Mouse (Mus musculus) hindbrain, embryonic 12.5 days (tissue): ENCODE results near the gene Phb2. TPM values are rescaled to one million over a fixed set of nuclear protein-coding genes. Genes with fewer than 3 reads are reported as not detected.
A peak's percentile ranks its signal among the peaks of the same experiment; 100 is the strongest.

Experiments
- ATAC-seq: fragments of 200-750 bp; cut with Nextera tagmentation; 2 replicates; pipeline ENCODE4 v1.8.0; 2017; ENCODE audit warnings: moderate TSS enrichment; ENCODE audit not compliant: low FRiP score
- H3K27ac ChIP-seq: fragments of 300-500 bp; sonication (generic); 2 replicates; pipeline ENCODE4 v1.5.1; 2016; ENCODE audit warnings: mild to moderate bottlenecking
- H3K27me3 ChIP-seq: fragments of 300-500 bp; sonication (generic); 2 replicates; pipeline ENCODE4 v1.6.1; 2016; ENCODE audit warnings: mild to moderate bottlenecking
- H3K36me3 ChIP-seq: fragments of 300-500 bp; sonication (generic); 2 replicates; pipeline ENCODE4 v1.6.1; 2016; ENCODE audit warnings: mild to moderate bottlenecking
- H3K4me1 ChIP-seq: fragments of 300-500 bp; sonication (generic); 2 replicates; pipeline ENCODE4 v1.6.1; 2016
- H3K4me2 ChIP-seq: fragments of 300-500 bp; sonication (generic); replicated peaks from 2 replicates; pipeline ENCODE4 v1.6.1; 2016; ENCODE audit warnings: mild to moderate bottlenecking
- H3K4me3 ChIP-seq: fragments of 300-500 bp; sonication (generic); 2 replicates; pipeline ENCODE4 v1.5.1; 2016; ENCODE audit warnings: mild to moderate bottlenecking
- H3K9ac ChIP-seq: fragments of 300-500 bp; sonication (generic); 2 replicates; pipeline ENCODE4 v1.6.1; 2016; ENCODE audit warnings: mild to moderate bottlenecking, moderate library complexity
- H3K9me3 ChIP-seq: fragments of 300-500 bp; sonication (generic); replicated peaks from 2 replicates; pipeline ENCODE4 v1.6.1; 2016; ENCODE audit warnings: mild to moderate bottlenecking
- WGBS: fragments of 180-500 bp; shearing (Covaris S2); methylation state at CpG from one replicate; pipeline ENCODE4 v1.1.7; 2016; 5-methylcytosine and 5-hydroxymethylcytosine counted together
- polyA plus RNA-seq: library from polyadenylated mRNA; unstranded; fragments of >200 nt; fragmentation: Nextera tagmentation; extraction: Ambion mirVana; gene quantifications from 2 replicates; pipeline ENCODE4 v1.2.1, GENCODE M21; 2016

Gene Phb2
- polyA plus RNA-seq, 1 experiment from 2014 or later, result 291 TPM

- Histone ChIP-seq H3K9ac (no peak overlapping the region), H3K4me3 (no peak overlapping the region), H3K27me3 (no peaks in the 10 kb centered on the region), H3K4me2 (no peak overlapping the region), H3K36me3 (peaks cover 32% of the 10 kb centered on the region), H3K9me3 (no peaks in the 10 kb centered on the region), H3K4me1 (peaks cover 8% of the 10 kb centered on the region; the same call in 1 of the 2 replicates), H3K27ac (no peak overlapping the region)
- no peak for ATAC-seq
- 88% methylated on average over 7 of the region's 7 CpGs for WGBS
Observed at GRCm38 (mm10) chr6:124696441-124697150, 15.5 kb upstream of the Phb2 start.

DNA sequence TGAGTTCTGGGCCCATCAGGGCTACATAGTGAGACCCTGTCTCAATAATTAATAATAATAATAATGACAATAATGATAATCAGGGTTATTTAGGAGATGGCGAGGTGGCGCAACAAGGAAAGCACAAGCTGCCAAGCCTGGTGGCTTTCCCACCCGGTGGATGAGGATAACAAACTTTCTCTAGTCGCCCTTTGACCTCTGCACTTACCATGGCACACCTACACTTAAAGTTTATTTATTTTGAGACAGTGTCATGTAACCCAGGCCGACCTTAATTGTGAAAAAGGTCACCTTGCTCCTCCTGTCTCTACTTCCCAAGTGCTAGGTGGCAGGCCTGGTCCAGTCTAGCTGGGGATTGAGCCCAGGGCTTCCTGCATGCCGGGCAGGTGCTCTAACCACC, 13.4 kb upstream of the Phb2 start:
- Histone ChIP-seq H3K36me3 (peaks cover 54% of the 10 kb centered on the region), H3K4me3 (no peak overlapping the region), H3K9ac (no peak overlapping the region), H3K4me1 (peaks cover 5% of the 10 kb centered on the region; the same call in 1 of the 2 replicates), H3K4me2 (no peak overlapping the region), H3K9me3 (no peaks in the 10 kb centered on the region), H3K27ac (no peak overlapping the region), H3K27me3 (no peaks in the 10 kb centered on the region)
- WGBS, result 85% methylated on average over 6 of the region's 6 CpGs
- ATAC-seq, result no peak

- Histone ChIP-seq H3K36me3 (peaks cover 60% of the 10 kb centered on the region), H3K4me3 (no peak overlapping the region), H3K4me1 (no peaks in the 10 kb centered on the region), H3K9ac (no peak overlapping the region), H3K27me3 (no peaks in the 10 kb centered on the region), H3K4me2 (no peak overlapping the region), H3K9me3 (no peaks in the 10 kb centered on the region), H3K27ac (no peak overlapping the region)
- WGBS, result 84% methylated on average over 4 of the region's 4 CpGs
- no peak for ATAC-seq
Observed at GRCm38 (mm10) chr6:124699366-124699765, 12.8 kb upstream of the Phb2 start.

DNA sequence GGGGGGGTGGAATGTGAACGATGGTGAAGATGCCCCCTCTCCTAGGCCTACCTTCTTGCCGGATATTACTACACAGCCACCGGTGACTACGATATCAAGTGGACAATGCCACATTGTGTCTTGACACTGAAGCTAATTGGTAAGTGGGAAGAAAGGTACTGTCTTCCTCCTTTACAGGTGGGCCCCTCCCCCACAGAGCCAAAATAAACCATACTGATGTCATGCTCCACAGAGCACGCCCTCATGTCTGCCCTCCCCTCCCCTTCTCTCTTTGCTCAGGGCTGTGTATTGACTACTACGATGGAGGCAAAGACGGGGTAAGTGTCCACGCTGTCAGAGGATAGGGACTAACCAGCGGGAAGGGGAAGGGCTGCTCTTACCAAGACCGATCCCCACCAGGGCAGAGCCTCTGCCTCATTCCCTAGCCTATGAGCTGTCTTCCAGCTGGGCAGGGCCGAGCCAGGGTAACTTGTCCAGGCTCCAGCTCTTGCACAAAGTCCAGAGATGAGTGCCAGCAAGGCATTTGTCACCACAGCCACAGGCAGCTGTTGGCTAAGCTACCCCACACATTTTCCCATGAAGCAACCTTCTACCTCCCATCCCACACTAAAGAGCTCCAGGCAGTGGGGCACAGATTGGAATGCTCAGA, 12.1 kb upstream of the Phb2 start:
- Histone ChIP-seq H3K27ac (no peak overlapping the region), H3K9ac (no peak overlapping the region)

DNA sequence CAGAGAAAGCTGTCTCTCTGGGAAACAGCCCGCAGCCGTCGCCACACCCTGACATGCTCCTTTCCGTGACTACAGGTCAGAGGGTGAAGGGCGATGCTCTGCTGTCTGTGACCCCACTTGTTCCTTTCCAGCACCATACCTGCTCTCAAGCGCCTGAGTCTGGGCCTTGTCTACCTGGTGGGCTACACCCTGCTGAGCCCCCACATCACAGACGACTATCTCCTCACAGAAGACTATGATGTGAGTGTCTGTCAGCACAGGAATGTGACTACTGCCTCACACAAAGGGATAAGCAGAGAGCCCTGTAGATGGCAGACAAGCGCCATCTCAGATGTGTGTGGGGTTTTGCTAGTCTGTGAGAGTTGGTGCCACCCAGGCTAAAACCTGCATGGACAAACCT, 10.8 kb upstream of the Phb2 start:
- no peak; the same call in 1 of the 2 replicates for ATAC-seq
- Histone ChIP-seq H3K4me1 (no peaks in the 10 kb centered on the region), H3K27me3 (no peaks in the 10 kb centered on the region), H3K9me3 (no peaks in the 10 kb centered on the region), H3K9ac (no peak overlapping the region), H3K27ac (no peak overlapping the region), H3K36me3 (peaks cover 74% of the 10 kb centered on the region), H3K4me3 (no peak overlapping the region), H3K4me2 (no peak overlapping the region)
- 70% methylated on average over 8 of the region's 8 CpGs for whole genome bisulfite sequencing

More for the DNA sequence above, 12.1 kb upstream of the Phb2 start:
- H3K4me1 ChIP-seq, result no peaks in the 10 kb centered on the region
- H3K9me3 ChIP-seq, result no peaks in the 10 kb centered on the region
- no peak overlapping the region for H3K4me2 ChIP-seq
- WGBS, result 87% methylated on average over 11 of the region's 11 CpGs
- ATAC-seq, result no peak
- H3K27me3 ChIP-seq, result no peaks in the 10 kb centered on the region
- H3K4me3 ChIP-seq, result no peak overlapping the region
- peaks cover 67% of the 10 kb centered on the region for H3K36me3 ChIP-seq

DNA sequence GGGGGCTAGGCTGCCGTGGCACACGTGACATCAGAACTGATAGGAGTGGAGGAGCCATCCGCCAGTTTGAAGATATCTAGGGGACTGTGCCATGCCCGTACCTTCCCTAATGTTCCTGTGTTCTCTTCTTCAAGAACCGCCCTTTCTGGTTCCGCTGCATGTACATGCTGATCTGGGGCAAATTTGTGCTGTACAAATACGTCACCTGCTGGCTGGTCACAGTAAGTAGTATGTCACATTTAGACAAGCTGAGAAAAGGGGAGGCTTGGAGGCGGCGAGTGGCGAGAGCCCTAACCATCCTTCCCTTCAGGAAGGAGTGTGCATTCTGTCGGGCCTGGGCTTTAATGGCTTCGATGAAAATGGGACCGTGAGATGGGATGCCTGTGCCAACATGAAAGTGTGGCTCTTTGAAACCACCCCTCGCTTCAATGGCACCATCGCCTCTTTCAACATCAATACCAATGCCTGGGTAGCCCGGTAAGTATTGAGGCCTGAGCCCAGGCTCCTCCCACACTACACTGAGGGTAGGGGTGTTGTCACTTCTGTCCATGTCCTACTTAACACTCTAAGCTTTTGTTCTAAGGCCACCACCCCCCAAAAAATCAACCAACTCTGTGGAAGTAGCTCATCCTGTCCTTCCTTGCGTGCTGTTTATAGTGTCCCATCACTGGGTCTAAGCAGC, 9.9 kb upstream of the Phb2 start:
- no peaks in the 10 kb centered on the region for H3K4me1 ChIP-seq
- H3K4me3 ChIP-seq, result no peak overlapping the region
- no peak overlapping the region for H3K27ac ChIP-seq
- H3K9ac ChIP-seq, result no peak overlapping the region
- H3K27me3 ChIP-seq, result no peaks in the 10 kb centered on the region
- H3K36me3 ChIP-seq, result peaks cover 75% of the 10 kb centered on the region
- no peak overlapping the region for H3K4me2 ChIP-seq
- WGBS, result 95% methylated on average over 17 of the region's 17 CpGs
- no peaks in the 10 kb centered on the region for H3K9me3 ChIP-seq
- 0 out of 2 replicates have a peak, but pooled peaks have one; percentile 27 for ATAC-seq

DNA sequence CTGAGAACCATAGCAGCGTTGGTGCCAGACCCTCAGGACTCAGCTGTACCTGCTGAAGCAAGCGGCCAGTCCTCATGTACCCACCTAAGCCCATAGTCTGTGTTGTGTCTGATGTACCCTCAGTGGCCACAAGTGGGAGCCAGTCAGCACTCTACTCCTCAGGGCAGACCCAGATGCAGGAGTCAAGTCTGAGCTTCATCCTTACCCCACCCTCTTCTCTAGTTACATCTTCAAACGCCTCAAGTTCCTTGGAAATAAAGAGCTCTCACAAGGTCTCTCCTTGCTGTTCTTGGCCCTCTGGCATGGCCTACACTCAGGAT, 9.4 kb upstream of the Phb2 start:
- ATAC-seq, result peak; percentile 57; the same call in 1 of the 2 replicates
- no peak overlapping the region for H3K4me3 ChIP-seq
- no peaks in the 10 kb centered on the region for H3K27me3 ChIP-seq
- no peak overlapping the region for H3K9ac ChIP-seq
- WGBS, result 56% methylated on average over 3 of the region's 3 CpGs
- peaks cover 78% of the 10 kb centered on the region for H3K36me3 ChIP-seq
- no peaks in the 10 kb centered on the region for H3K9me3 ChIP-seq
- H3K27ac ChIP-seq, result no peak overlapping the region
- H3K4me1 ChIP-seq, result no peaks in the 10 kb centered on the region
- no peak overlapping the region for H3K4me2 ChIP-seq

DNA sequence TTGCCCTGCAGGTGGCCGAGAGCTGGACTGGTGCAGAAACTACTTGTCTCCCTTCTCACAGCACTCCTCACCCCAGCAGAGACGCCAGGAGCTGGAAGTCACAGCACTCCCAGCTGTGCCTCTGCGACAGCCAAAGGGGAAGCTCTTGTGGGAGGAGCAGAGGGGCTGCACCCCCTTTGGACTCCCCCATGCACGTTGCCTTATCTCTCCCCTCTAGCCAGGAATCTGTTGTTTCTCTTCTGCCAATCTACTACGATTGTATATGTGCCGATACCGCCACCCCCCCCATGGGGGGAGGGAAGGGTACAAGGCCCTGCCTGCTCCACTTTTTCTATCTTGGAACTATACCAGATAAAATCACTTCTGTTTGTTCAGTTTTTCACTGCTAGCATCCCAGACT, 8.3 kb upstream of the Phb2 start:
- H3K9ac ChIP-seq, result no peak overlapping the region
- no peak overlapping the region for H3K27ac ChIP-seq
- peaks cover 72% of the 10 kb centered on the region for H3K36me3 ChIP-seq
- H3K27me3 ChIP-seq, result no peaks in the 10 kb centered on the region
- ATAC-seq, result no peak
- 77% methylated on average over 7 of the region's 7 CpGs for WGBS
- no peaks in the 10 kb centered on the region for H3K9me3 ChIP-seq
- H3K4me2 ChIP-seq, result no peak overlapping the region
- H3K4me1 ChIP-seq, result no peaks in the 10 kb centered on the region
- H3K4me3 ChIP-seq, result no peak overlapping the region

- no peaks in the 10 kb centered on the region for H3K27me3 ChIP-seq
- H3K4me1 ChIP-seq, result no peaks in the 10 kb centered on the region
- no peaks in the 10 kb centered on the region for H3K9me3 ChIP-seq
- 92% methylated on average over 2 of the region's 2 CpGs for WGBS
- H3K4me2 ChIP-seq, result no peak overlapping the region
- no peak for ATAC-seq
- H3K36me3 ChIP-seq, result peaks cover 66% of the 10 kb centered on the region
- no peak overlapping the region for H3K9ac ChIP-seq
- H3K4me3 ChIP-seq, result no peak overlapping the region
- no peak overlapping the region for H3K27ac ChIP-seq
Observed at GRCm38 (mm10) chr6:124704417-124704816, 7.7 kb upstream of the Phb2 start.

GRCm38 (mm10) chr6:124706061-124706627, 6.0 kb upstream of the Phb2 start:
- WGBS, result 94% methylated on average over 5 of the region's 5 CpGs

DNA sequence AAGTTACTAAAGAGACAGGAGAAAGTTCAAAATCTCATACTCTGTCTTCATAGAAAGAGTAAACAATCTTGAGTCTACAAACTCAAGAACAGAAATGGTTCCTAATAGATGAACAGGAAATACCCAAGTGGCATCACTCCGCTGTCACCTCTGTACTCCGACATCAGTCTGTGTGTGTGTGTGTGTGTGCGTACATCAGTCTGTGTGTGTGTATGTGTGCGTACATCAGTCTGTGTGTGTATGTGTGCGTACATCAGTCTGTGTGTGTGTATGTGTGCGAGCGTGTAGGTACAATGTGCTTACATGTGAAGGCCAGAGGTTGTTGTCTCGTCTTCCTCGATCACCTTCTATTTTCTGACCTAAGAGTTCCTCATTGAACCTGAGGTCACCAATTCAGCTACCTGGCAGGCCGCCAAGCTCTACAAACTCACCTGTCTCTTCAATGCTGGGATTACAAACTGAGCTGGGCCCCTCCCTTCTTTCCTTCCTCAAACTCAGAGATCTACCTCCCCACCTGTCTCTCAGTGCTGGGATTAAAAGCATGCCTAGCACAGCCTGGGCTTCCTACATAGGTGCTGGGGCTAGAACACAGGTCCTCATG, 3.7 kb upstream of the Phb2 start:
- H3K36me3 ChIP-seq, result peaks cover 33% of the 10 kb centered on the region
- 95% methylated on average over 10 of the region's 10 CpGs for WGBS
- no peak overlapping the region for H3K4me2 ChIP-seq
- no peak overlapping the region for H3K9ac ChIP-seq
- peaks cover 21% of the 10 kb centered on the region for H3K4me1 ChIP-seq
- no peaks in the 10 kb centered on the region for H3K27me3 ChIP-seq
- no peak for ATAC-seq
- H3K27ac ChIP-seq, result no peak overlapping the region
- H3K4me3 ChIP-seq, result no peak overlapping the region
- H3K9me3 ChIP-seq, result no peaks in the 10 kb centered on the region

More at GRCm38 (mm10) chr6:124706061-124706627, 6.0 kb upstream of the Phb2 start:
- no peak for ATAC-seq
- no peak overlapping the region for H3K4me2 ChIP-seq
- H3K4me1 ChIP-seq, result peaks cover 11% of the 10 kb centered on the region
- no peak overlapping the region for H3K9ac ChIP-seq
- no peaks in the 10 kb centered on the region for H3K27me3 ChIP-seq
- H3K36me3 ChIP-seq, result peaks cover 55% of the 10 kb centered on the region
- no peak overlapping the region for H3K27ac ChIP-seq
- H3K9me3 ChIP-seq, result no peaks in the 10 kb centered on the region
- no peak overlapping the region for H3K4me3 ChIP-seq

GRCm38 (mm10) chr6:124712918-124713317, 782 bp downstream of the Phb2 start:
- H3K9me3 ChIP-seq, result no peaks in the 10 kb centered on the region

More at GRCm38 (mm10) chr6:124712918-124713317, 782 bp downstream of the Phb2 start:
- peak overlapping the region; percentile 92 for H3K9ac ChIP-seq
- H3K27ac ChIP-seq, result no peak overlapping the region
- peak overlapping the region; percentile 93 for H3K4me2 ChIP-seq
- no peaks in the 10 kb centered on the region for H3K27me3 ChIP-seq
- WGBS, result 19% methylated on average over 11 of the region's 11 CpGs
- peaks cover 41% of the 10 kb centered on the region for H3K36me3 ChIP-seq
- peaks cover 30% of the 10 kb centered on the region for H3K4me1 ChIP-seq
- no peak for ATAC-seq
- peak overlapping the region; percentile 91 for H3K4me3 ChIP-seq
